Mouse (Mus musculus): ENCODE results near the gene Atp6ap1. TPM values are rescaled to one million over a fixed set of nuclear protein-coding genes. Genes with fewer than 3 reads are reported as not detected.

Gene Atp6ap1
- polyA plus RNA-seq, 1 experiment from 2014 or later, result 81.1 TPM

DNA sequence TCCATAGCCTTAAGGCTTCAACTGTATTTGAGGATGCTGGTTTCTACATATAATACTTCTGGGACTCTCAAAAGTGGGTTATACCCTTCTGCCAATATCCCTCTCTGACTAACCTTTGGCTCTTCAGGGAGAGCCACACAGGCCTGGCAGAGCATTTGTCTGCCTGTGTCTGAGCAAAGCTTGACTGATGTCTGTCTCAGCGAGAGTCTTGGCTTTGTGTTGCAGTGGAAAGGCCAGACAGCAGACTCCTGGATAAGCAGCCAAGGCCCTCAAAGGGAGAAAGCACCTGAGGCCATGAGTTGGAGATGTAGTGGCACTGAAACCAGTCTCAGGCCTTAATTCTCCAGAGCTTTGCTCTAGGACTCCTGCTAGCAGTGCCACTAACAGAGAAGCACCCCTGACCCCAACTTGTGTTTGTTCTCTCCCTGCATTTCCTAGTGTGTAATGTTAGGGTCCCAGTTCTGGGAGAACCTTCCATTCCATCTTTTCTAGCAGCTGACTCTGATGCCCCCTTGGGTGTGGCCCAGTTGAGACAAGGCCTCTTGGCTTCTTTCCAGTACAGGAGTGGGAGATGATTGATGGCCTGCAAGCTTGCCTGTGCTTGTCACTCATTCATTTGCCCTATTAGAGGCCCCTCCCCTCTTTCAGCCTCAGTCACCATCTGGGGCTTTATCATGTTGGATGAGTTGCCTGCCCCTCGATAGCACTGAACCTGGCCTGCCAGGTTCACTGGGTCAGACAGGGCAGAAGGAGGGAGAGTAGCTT, 33.5 kb downstream of the Atp6ap1 start:
- DNase-seq (ENCODE audit: low spot score) (no peak), ATAC-seq (ENCODE audit: insufficient number of reproducible peaks, low FRiP score, low TSS enrichment, low read depth) (no peak)
- Histone ChIP-seq H3K4me2 (ENCODE audit: low read depth, severe bottlenecking) (peak overlapping the region; percentile 58; the same call in 1 of the 2 replicates), H3K27ac (replicated peaks; ENCODE audit: low read depth, low read length) (no peak overlapping the region), H3K4me3 (ENCODE audit: low read depth, low read length) (peak overlapping the region; percentile 45), H3K9ac (ENCODE audit: low read length) (no peak overlapping the region), H3K27me3 (ENCODE audit: control insufficient read depth, insufficient read depth, low read length) (no peaks in the 10 kb centered on the region), H3K9me3 (ENCODE audit: control insufficient read depth, low read length) (no peaks in the 10 kb centered on the region), H3K36me3 (ENCODE audit: control insufficient read depth, insufficient read depth, low read length) (no peaks in the 10 kb centered on the region; the same call in 1 of the 2 replicates), H3K4me1 (ENCODE audit: control insufficient read depth, insufficient read depth, low read length) (no peaks in the 10 kb centered on the region)
- 49% methylated on average over 2 of the region's 2 CpGs for WGBS

GRCm38 (mm10) chrX:74352645-74353466, 56.0 kb downstream of the Atp6ap1 start:
- H3K4me2 ChIP-seq (ENCODE audit: low read depth, severe bottlenecking), result peak overlapping the region; percentile 57
- H3K27me3 ChIP-seq (ENCODE audit: control insufficient read depth, insufficient read depth, low read length), result no peaks in the 10 kb centered on the region
- no peaks in the 10 kb centered on the region for H3K36me3 ChIP-seq (ENCODE audit: control insufficient read depth, insufficient read depth, low read length)
- WGBS, result 30% methylated on average over 13 of the region's 13 CpGs
- peak overlapping the region; percentile 43 for H3K4me3 ChIP-seq (ENCODE audit: low read depth, low read length)
- no peak overlapping the region for H3K27ac ChIP-seq (replicated peaks; ENCODE audit: low read depth, low read length)
- peak overlapping the region; percentile 66 for H3K9ac ChIP-seq (ENCODE audit: low read length)
- no peaks in the 10 kb centered on the region for H3K4me1 ChIP-seq (ENCODE audit: control insufficient read depth, insufficient read depth, low read length)
- ATAC-seq (ENCODE audit: insufficient number of reproducible peaks, low FRiP score, low TSS enrichment, low read depth), result peak; percentile 9; the same call in 1 of the 2 replicates
- H3K9me3 ChIP-seq (ENCODE audit: control insufficient read depth, low read length), result no peaks in the 10 kb centered on the region
- peak; percentile 26 for DNase-seq (ENCODE audit: low spot score)

GRCm38 (mm10) chrX:74353467-74353770, 56.5 kb downstream of the Atp6ap1 start, which contains the start of gene Lage3:
TSS of gene Lage3 (minus strand) at chrX:74353618.
- ATAC-seq (ENCODE audit: insufficient number of reproducible peaks, low FRiP score, low TSS enrichment, low read depth) (peak; percentile 68), DNase-seq (ENCODE audit: low spot score) (peak; percentile 78)
- no peaks in the 10 kb centered on the region for H3K27me3 ChIP-seq (ENCODE audit: control insufficient read depth, insufficient read depth, low read length)
- H3K36me3 ChIP-seq (ENCODE audit: control insufficient read depth, insufficient read depth, low read length), result no peaks in the 10 kb centered on the region
- H3K27ac ChIP-seq (replicated peaks; ENCODE audit: low read depth, low read length), result no peak within 1 kb of the TSS
- H3K4me1 ChIP-seq (ENCODE audit: control insufficient read depth, insufficient read depth, low read length), result no peaks in the 10 kb centered on the region
- no peaks in the 10 kb centered on the region for H3K9me3 ChIP-seq (ENCODE audit: control insufficient read depth, low read length)
- peak within 1 kb of the TSS; percentile 66 for H3K9ac ChIP-seq (ENCODE audit: low read length)
- peak within 1 kb of the TSS; percentile 43 for H3K4me3 ChIP-seq (ENCODE audit: low read depth, low read length)
- 18% methylated on average over 9 of the region's 22 CpGs for WGBS
- H3K4me2 ChIP-seq (ENCODE audit: low read depth, severe bottlenecking), result peak within 1 kb of the TSS; percentile 57

Small RNA genes within 50 kb of the gene (microRNA-seq; reads per million reads assigned to microRNA genes)
- gene Mir7091, result not detected
- 0.92 reads per million for gene Mir7092

Other genes starting within 250 kb of the Atp6ap1 start
- not detected in 2 replicates for gene Opn1mw, start 169.6 kb upstream of the Atp6ap1 start, polyA plus RNA-seq (2014; fragmentation: Nextera tagmentation; extraction: Ambion mirVana)
- gene Mecp2, start 161.7 kb upstream of the Atp6ap1 start, polyA plus RNA-seq (2014; fragmentation: Nextera tagmentation; extraction: Ambion mirVana), result 12.0 and 13.1 TPM in 2 replicates
- not detected in 2 replicates for gene Tex28, start 129.3 kb upstream of the Atp6ap1 start, polyA plus RNA-seq (2014; fragmentation: Nextera tagmentation; extraction: Ambion mirVana)
- gene Tktl1, start 119.8 kb upstream of the Atp6ap1 start, polyA plus RNA-seq (2014; fragmentation: Nextera tagmentation; extraction: Ambion mirVana), result not detected in 2 replicates
- 281 and 303 TPM in 2 replicates for gene Flna, start 47.3 kb upstream of the Atp6ap1 start, polyA plus RNA-seq (2014; fragmentation: Nextera tagmentation; extraction: Ambion mirVana)
- gene Emd, start 42.4 kb upstream of the Atp6ap1 start, polyA plus RNA-seq (2014; fragmentation: Nextera tagmentation; extraction: Ambion mirVana), result 34.9 and 38.2 TPM in 2 replicates
- gene Rpl10, start 26.3 kb upstream of the Atp6ap1 start, polyA plus RNA-seq (2014; fragmentation: Nextera tagmentation; extraction: Ambion mirVana), result 867 and 882 TPM in 2 replicates
- 63.1 and 72.0 TPM in 2 replicates for gene Taz, start 15.2 kb upstream of the Atp6ap1 start, polyA plus RNA-seq (2014; fragmentation: Nextera tagmentation; extraction: Ambion mirVana)
- gene Dnase1l1, start 14.8 kb upstream of the Atp6ap1 start, polyA plus RNA-seq (2014; fragmentation: Nextera tagmentation; extraction: Ambion mirVana), result 5.4 and 5.8 TPM in 2 replicates
- 176 and 207 TPM in 2 replicates for gene Gdi1, start 7.9 kb downstream of the Atp6ap1 start, polyA plus RNA-seq (2014; fragmentation: Nextera tagmentation; extraction: Ambion mirVana)
- gene Fam50a, start 15.9 kb downstream of the Atp6ap1 start, polyA plus RNA-seq (2014; fragmentation: Nextera tagmentation; extraction: Ambion mirVana), result 65.8 and 67.8 TPM in 2 replicates
- 10.5 and 12.9 TPM in 2 replicates for gene Plxna3, start 32.0 kb downstream of the Atp6ap1 start, polyA plus RNA-seq (2014; fragmentation: Nextera tagmentation; extraction: Ambion mirVana)
- gene Lage3, start 56.5 kb downstream of the Atp6ap1 start, polyA plus RNA-seq (2014; fragmentation: Nextera tagmentation; extraction: Ambion mirVana), result 121 and 122 TPM in 2 replicates
- 54.6 and 56.7 TPM in 2 replicates for gene Ubl4a, start 76.1 kb downstream of the Atp6ap1 start, polyA plus RNA-seq (2014; fragmentation: Nextera tagmentation; extraction: Ambion mirVana)
- 10.8 and 15.2 TPM in 2 replicates for gene Slc10a3, start 76.3 kb downstream of the Atp6ap1 start, polyA plus RNA-seq (2014; fragmentation: Nextera tagmentation; extraction: Ambion mirVana)
- gene Fam3a, start 96.2 kb downstream of the Atp6ap1 start, polyA plus RNA-seq (2014; fragmentation: Nextera tagmentation; extraction: Ambion mirVana), result 26.0 and 29.4 TPM in 2 replicates
- 19.1 and 23.7 TPM in 2 replicates for gene Ikbkg, start 96.2 kb downstream of the Atp6ap1 start, polyA plus RNA-seq (2014; fragmentation: Nextera tagmentation; extraction: Ambion mirVana)
- gene G6pdx, start 132.1 kb downstream of the Atp6ap1 start, polyA plus RNA-seq (2014; fragmentation: Nextera tagmentation; extraction: Ambion mirVana), result 49.1 and 57.9 TPM in 2 replicates
- gene Gm6880, start 184.3 kb downstream of the Atp6ap1 start, polyA plus RNA-seq (2014; fragmentation: Nextera tagmentation; extraction: Ambion mirVana), result 0.43 TPM in 1 of 2 replicates, not detected in the other

Data from limb, embryonic 11.5 days (tissue).